Mouse (Mus musculus) gastrocnemius, adult 18-20 months (tissue): ENCODE data around the gene Cdh22. TPM values are rescaled to one million over a fixed set of nuclear protein-coding genes. Genes with fewer than 3 reads are reported as not detected.

Experiments used
- DNase-seq: peaks from one replicate; pipeline ENCODE4 v3.0.0; 2021; ENCODE audit warnings: low spot score
- total RNA-seq, 2 experiments: library from RNA; stranded (reverse); gene quantifications; 2 replicates each; pipeline ENCODE4 v1.2.3; 2021

Gene Cdh22
- total RNA-seq, 2 experiments from 2014 or later: 1.1 to 1.3 TPM

DNA sequence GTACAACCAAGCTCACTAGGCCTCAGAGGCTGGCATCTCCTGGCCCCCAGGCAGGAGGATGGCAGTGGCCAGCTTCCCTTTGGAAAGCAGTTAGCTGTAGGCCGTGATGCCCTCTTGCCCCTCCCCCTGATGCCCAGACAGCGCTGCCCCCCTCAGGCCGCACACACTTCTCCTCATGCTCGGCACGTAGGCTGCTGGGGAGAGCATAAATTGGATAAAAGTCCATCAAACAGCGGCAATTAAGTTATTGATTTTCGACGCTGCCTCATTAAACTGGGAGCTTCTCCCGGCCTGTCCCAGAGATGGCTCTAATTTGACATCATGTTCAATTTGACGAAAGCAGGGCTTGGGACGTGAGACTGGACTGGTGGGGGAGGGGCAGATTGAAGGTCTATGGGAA is 76.8 kb downstream of the Cdh22 start:
- no peak for DNase-seq

DNA sequence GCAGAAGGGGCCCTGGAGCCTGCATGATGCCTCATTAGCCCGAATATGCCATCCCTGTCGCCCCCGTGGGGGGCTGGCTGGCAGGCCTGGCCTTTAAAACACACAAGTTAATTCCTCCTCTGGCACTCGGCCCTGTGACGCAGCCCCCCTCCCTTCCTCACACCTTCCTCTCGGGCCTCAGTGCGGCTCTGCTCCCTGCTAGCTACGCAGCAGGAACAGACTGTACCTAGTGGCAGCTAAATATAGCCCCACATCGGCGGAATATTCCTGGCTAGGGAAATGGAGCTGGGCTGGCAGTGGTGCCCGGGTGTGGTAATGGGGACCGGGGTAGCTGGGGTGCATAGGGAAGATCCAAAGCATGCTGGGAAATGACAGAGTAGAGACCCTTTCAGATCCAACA is 81.6 kb downstream of the Cdh22 start:
- DNase-seq: peak; percentile 82

DNA sequence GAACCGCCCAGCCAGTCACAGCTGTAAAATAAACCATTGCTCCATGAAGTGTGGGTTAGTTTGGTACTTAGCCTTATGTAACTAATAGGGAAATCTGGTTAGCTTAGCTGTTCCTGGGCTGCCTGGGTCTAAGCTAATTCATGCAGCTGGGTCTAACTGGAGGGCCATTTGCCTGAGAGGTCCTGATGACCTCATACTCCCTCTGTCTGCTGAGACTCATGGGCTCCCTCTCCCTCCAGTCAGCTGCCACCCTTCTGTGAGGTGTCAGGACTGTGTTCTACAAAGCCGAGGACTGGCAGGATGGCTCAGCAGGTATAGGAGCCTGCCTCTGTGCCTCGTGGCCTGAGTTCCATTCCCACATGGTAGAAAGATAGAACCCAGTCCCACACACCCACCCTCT is 84.9 kb downstream of the Cdh22 start:
- no peak for DNase-seq

DNA sequence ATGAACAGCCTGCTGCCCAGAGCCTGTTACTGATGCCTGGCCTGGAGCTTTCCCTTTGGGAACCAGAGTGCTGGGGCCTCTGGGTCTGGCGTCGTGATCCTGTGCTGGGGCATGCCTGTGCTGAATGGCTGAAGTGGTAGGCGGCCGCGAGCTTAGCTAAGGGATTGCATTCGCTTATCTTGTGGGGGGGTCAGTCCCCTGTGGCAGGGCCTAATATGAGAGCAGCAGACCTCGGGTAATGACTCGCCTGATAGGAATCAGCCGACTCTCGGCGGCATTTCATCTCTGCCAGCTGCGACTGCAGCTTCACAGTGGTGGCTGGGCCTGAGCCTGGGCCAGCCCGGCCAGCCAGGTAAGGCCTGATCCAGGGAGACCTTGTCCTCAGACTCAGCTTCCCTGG is 88.8 kb downstream of the Cdh22 start:
- DNase-seq: no peak

DNA sequence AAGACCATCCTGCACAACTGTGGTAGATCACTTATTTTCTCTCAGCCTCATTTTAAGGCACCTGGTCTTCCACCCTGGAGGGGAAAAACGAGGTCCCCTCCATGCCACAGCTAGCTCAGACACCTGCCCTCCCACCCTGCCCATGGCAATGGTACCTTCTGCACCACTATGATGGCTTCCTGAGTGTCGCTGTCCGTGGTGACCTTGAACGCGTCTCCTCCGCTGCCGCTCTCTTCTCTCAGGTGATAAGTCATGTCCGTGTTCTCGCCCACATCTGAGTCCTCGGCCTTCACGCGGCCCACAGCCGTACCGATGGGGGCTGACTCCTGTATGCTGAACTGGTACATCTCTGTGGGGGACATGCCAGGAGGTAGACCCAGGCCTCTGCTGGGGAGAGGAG is 91.2 kb downstream of the Cdh22 start:
- no peak for DNase-seq

DNA sequence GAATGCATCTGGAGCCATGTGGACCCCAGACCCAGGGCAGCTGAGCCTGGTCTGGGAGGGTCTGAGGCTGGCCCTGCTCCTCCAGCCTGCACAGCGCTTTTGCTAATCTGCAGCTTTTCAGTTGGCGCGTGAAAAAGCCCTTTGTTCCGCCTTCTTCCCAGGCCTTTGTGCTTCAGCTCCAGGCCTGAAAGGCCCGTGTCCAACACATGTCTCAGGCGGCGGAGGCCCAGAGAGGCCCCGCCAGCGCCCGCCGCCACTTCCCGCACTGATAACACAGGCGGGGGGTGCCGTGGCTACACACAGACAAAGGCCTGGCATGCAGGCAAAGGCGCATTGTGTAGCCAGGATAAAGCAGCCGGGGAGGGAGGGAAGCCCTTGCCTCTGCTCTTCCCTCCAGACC is 98.6 kb downstream of the Cdh22 start:
- DNase-seq: no peak

DNA sequence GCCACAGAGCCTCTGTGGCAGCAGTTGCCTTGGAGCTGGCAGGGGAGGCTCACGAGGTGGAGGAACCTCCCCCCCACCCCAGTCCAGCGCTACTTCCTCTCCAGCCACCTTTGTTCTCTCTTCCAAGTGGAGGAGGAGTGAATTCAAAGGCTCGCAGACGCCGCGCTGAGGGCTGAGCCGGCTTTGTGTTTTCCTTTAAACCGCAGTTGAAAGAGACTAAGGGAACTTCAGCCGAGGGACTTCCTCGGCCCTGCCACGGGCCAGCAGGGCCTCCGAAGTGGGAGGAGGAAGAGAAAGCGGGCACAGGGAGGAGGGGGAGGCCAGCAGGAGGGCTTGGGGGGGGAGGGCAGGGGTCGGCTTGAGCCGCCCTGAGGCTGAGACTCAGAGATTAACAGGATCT is 101.1 kb downstream of the Cdh22 start:
- DNase-seq: no peak

DNA sequence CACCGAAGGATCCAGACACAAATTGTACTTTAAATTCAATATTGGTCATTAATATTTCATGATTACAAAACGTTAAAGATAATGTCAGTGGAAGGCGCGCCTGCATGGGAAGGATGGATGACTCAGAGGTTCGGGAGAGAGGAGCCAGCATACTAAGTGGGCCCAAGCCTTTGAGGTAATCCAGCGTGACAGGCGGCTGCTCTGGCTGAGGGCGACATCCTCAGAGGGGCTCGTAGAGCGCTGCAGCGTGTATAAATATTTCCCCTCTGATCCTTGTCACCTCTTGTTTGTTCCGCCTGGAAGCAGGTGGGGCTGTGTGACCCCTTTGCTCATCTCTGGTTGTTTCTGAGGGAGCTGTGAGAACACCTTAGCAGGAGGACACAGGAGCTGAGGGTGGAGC is 103.2 kb downstream of the Cdh22 start:
- no peak for DNase-seq

DNA sequence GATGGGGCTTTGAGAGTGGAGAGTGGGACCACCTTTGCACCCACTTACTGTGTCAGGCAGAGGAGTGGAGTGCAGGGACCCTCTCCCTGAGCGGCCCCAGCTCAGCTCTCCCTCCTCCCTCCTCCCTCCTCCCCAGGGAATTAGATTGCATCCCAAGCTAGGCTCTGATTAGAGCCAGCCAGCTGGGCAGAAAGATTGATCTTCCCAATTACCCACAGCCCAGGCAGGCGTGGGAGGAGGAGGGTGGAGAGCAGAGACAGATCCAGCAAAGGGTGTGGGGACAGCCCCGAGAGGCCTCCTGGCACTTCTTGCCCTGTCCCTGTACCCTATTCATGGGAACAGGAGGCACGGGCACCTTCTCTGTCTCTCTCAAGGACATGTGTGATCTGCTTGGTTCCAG is 105.5 kb downstream of the Cdh22 start:
- no peak for DNase-seq

DNA sequence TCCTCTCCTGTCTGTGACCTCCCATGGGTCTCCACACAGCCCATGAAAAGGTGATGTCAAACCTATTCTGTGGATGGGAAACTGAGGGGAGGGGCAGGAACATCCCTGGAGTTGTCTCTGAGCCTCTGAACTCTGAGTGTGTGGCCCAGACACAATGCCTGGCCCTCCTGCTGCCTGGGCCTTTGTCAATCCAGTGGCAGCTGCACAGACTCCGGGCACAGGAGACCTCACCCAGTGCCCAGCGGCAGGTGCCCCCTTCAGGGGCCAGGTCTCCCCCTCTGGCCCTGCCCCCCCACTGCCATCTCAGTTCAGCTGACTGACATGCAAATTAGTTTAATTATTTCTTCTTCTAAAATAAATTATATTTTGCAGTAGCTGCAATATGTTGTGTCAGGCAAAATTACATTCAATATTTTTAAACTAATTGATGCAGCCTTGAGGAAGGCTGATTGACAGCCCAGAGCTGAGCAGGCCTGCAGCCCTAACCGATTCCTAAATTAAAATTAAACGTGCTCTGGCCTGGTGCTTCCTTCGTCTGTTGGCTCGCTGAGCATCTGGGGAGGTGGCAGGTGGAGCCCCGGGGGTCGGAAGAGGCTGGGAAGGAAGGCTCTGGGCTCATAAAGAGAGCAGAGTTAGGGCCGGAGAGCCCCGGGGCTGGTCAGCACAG is 107.6 kb downstream of the Cdh22 start:
- no peak for DNase-seq

DNA sequence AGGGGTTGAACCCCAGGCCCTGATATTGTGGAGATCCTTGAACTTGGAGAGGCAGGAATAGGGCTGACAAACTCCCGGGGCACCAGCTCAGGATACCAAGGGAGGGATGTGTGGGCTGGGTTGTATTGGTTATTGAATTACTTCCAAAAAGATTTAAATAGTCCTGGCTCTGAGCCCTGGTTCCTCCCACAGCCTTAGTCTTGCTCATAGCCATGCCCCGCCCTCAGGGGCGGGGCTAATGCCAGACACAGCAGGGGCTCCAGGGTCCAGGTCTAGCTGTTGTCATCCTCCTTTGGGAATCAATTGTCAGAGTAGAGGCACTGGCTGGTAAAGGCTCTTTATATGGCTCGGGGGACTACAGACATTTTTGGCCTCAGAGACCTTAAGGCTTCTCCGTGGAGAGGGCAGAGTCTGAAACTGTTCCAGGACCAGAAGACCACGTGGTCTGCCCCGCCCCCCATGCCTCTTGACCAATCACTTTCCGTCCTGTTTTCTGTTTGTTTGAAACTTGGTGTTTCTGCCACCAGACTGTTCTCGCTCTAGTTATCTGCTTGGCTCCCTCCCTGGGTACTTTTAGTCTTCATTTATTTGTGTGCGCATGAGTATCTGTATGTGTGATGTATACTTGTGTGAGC is 113.3 kb downstream of the Cdh22 start:
- DNase-seq: no peak

DNA sequence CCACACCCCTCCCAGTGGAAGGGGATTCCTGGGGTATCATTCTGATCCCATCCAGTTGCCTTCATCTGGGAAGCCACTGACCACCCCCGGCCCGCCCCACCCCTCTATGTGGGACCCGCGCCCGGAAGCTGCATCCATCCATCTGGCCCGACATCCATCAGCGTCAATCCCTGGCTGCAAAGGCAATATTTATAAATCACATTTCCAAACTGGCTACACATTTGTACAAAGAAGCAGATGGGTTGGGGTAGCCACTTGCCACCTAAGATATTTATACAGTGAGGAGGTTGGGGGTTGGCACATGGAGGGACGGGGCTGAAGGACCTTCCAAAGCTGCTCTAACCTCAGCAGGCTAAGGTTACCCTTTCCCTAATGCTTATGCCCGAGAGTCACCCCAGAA is 113.9 kb downstream of the Cdh22 start:
- no peak for DNase-seq

DNA sequence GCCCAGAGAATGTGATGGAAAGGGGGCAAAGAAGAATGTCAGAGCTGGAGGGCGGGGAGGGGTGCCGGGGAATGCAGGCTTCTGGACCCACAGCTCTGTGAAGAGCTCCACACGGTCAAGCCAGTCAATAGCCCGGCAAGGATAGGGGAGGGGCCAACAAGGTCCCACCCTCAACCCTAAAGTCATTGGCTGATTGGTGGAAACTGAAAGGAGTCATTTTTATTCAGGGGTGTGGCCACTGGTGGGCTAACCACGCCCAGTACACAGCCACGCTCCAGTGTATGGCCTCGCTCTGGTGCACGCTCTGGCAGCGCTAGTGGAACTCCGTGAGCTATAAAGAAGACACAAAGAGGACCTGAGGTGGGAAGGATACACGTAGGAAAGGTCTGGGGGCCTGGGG is 120.9 kb downstream of the Cdh22 start:
- no peak for DNase-seq

DNA sequence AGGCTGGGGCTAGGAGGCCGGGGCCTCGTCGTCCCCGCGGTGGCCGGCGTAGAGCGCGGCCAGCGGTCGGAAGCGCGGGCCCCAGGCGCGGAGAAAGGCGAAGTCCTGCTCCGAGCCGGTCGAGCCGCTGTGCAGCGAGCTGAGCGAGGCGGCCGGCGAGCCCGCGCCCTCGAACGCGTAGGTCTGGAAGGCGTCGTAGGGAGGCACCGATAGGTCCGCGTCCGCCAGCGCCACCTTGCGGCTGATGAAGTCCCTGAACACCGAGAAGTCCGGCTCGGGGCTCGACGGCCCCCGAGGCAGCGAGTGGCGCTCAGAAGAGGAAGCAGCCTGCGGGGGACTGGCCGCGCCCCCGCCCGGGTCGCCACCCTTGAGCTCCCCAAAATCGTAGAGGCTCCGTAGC is 122.5 kb downstream of the Cdh22 start:
- DNase-seq: peak; percentile 72

DNA sequence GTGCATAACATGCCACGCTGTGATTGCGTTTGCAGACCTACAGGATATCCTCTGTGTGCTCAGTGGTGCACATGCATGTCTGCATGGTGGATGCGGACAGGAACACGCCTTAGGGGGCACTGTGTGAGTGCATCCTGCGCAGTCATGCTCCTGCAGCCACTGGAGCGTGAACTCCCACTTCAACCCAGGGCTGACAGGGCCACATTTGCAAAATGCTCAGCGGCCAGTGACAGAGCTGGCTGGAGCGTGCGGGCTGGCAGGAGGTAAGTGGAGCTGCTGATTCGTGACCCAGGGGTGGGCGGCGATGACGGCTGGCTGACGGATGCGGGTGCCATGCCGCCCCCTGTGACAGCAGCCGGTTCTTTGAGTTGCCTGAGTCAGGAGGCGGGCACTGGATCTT is 128.1 kb downstream of the Cdh22 start:
- no peak for DNase-seq

DNA sequence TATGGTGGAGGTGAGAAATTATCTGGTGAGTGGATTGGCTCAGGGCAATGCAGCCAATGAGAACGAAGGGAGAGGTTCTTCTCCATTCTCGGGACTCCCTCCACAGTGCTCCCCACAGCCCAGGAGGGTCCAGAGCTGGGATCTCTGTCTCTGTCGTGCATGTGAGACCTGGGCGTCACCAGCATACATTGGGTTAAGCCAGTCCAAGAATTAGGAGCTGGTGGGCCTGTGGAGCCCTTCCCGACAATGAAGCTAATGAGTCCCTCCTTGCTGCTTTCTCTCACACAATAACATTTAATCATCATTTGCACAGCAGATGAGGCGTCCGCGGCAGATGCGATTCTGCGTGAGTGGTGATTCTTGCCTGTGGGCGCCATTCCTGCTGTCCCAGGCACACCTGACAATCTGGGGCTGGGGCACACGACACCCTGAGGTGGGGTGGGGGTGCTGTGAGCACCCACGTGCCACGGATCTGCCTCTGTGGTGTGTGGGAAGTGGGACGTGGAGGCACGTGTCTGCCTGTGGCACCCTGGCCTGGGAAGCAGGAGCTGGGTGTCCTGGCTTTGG is 129.1 kb downstream of the Cdh22 start:
- no peak for DNase-seq

DNA sequence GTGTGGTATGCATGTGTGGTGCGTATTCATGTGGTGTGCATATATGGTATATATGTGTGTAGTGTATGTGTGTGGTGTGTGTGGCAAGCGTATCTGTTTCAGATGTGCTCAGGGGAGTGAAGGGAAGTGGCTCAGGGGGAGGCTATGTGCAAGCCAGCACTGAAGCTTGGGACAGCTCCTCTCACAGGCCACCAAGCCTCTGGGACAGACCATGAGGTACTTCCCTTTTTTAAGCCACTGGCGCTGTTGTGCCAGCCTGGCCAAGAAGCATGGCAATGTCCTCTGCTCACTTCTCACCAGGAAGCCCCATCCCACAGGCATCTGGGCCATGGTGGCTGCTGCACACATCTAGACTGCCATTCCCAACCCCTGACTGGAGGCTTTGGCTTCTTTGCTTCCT is 131.7 kb downstream of the Cdh22 start:
- no peak for DNase-seq

DNA sequence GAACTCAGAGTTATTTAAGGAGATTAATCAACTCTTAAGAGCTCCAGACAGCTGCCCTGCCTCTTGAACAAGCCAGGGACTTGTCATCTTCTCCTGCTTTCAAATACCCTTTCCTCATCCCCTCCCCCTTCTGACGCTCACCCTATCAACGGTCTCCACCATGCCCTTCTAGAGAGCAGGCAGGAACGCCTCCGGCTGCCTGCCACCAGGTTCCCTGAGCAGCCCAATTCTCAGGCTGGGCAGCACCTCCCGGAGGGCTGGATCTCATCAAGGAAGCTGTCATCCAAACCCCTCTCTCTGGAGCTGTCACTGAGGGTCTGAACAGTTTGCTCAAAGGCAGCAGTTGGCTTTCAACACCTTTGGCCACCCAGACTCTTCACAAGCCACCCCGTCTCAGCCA is 133.9 kb downstream of the Cdh22 start:
- no peak for DNase-seq

DNA sequence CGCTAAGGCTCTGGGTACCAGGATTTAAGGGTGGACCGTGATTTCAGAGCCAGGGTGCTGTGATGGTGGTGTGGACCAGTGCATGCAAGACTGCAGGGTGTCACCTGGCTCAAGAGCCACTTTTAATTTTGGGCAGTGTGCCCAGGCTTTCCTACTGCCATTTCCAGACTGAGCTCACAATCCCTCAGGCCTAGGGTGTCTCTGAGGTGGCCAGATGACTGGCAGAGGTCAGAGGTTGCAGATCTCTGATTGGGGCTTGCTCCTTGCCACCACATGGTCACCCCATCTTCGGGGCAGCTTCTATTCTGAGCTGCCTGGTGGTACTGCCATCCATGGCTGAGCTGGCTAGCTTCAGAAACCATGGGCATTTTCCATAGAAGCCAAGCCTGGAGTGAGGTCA is 135.8 kb downstream of the Cdh22 start:
- no peak for DNase-seq

DNA sequence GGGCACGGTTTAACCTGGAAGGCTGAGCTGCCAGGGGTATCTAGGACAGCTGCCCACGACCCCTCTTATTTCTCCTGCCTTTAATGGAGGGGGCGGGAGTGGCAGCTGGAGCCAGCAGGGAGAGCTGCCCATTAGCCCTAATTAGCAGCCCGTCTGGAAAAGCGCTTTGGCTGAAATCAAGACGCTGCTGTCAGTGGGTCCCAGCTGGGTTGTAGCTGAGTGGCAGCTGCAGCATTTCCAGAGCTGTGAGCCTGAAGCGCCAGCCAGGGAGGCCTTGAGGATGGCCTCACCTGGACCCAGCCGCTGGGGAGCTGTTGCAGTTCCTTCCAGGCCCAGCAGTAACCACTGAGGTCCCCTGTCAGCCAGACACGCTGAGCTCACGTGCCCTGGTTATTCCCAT is 138.3 kb downstream of the Cdh22 start:
- DNase-seq: no peak

DNA sequence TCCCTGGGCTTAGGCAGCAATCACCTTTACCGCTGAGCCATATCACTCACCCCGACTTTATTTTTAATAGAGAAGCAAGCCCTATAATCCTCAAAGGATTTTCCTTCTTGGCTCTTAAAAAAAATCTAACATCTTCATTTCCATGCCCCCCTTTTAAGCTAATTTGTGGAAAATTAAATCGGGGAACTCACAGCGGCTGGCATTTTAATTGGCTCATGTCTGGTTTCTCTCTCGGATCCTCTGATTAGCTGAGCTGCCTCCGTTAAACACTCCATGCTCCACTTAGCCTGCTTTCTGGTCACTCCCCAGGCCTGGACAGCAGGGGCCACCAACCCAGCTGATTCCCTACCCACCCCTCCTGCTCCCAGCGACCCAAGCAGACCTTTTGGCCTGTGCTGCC is 142.3 kb downstream of the Cdh22 start:
- no peak for DNase-seq

DNA sequence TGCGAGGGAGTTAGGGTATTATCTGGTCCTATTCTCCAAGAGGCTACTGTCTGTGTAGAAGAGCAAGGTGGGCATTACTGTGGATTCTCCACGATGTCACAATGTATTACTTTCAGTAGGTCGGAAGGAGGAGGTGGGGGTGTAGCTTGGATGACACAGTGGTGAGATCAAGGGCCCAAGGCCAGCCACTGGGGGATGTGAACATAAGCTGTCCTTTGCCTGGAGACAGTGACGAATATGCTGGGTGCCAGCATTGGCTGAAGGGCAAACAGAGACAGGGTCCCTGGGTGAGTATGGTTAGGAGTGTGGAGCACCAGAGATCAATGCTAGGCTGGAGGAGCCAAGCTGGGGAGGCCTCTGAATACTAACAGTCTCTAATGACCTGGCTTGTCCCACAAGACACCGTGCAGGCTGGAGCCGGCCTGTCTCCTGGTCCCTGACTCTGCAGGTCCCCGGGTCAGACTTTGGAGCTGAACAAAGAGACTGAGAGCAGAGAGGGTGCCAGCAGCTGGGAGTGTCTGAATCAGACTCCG is 143.2 kb downstream of the Cdh22 start:
- DNase-seq: no peak

DNA sequence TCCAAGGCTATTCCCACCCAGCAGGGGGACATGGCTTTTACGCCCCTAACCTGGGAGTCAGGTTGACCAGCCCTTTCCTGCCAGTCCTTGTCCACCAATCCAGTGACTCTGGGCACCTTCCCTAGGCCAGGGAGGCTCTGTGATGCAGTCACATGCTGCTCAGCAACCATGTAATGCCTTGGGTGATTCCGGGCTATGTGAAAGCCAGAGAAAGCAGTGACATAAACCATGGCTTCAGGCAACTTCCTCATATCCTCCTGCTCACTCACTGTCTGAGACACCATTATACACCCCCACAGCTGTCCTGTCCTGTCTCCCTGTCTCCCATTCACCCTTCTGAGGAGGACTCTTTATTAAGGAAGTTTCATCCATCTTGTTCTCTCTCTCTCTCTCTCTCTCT is 144.0 kb downstream of the Cdh22 start, which contains the start of gene 1700025C18Rik:
TSS of gene 1700025C18Rik (minus strand) at position 101 of the 400 bp plus-strand sequence.
- no peak for DNase-seq
